Mouse (Mus musculus) embryonic stem cell, embryonic (primary cell): ENCODE results near the gene Fam117a.

Experiments used
- CTCF ChIA-PET, 4 experiments: fragments of 300-600 bp in 2 of 4; fragments of 350-600 bp in 2 of 4; sonication (Branson Sonifier 250); formaldehyde crosslinking; loops; one replicate each; lab custom pipeline; 2022; ENCODE audit warnings: inconsistent platforms in 2 of 4; lab: Charles Lee
- POLR2A ChIA-PET, 4 experiments: fragments of 300-600 bp in 2 of 4; fragments of 350-600 bp in 2 of 4; sonication (Branson Sonifier 250); formaldehyde crosslinking; loops; one replicate each; lab custom pipeline; 2022; ENCODE audit warnings: antibody characterized with exemption in 4 of 4, inconsistent platforms in 1 of 4; lab: Charles Lee

The Fam117a gene

DNA sequence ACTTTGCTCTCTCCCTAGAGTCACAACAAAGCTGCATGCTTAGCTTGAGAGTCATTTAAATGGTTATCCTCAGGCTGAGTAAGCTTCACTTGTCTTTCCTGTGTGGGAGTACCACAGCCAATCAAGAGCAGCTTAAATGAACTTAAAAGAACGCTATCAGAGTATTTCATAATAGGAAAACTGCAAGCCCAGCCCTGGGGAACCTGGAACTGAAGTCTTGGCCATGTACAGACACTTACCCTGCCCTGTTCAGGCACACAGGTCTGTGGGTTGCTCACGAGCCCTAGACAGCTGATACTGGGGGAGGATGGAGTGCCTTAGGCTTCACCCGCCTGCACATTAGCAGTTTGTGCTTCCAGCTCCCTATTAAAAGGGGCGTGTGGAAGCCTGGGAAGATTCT, 6.4 kb downstream of the Fam117a start:
- POLR2A ChIA-PET = interaction anchor here in 3 of 4 experiments (0.5 to 26.1 kb wide), 14 partner anchors 7 to 42 kb away, joined by 3 to 401 read pairs (median 4); partner anchors contain the start of genes Kat7 (in 2 of the 3) and Slc35b1 (in 2 of the 3)

DNA sequence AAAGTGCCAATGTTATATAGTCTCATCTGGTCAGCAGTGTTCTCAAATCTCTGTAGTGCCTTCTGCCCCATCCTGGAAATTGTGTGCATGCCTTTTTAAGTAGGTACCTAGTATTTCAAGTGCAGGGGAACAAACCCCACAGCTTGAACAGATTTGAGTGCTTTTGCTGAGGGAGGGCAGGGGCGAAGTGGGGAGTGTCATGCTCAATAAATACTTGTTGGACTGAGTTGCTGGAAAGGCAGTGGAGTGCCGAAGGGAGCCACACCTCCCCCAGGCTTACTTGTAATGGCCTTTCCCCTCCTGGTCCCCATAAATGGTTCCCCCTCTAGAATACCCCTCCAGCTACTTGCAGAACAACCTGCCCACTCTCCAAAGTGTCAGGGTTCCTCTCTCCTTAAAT, 7.4 kb downstream of the Fam117a start:
- CTCF ChIA-PET = interaction anchor here in 2 of 4 experiments (1.0 to 1.2 kb wide), 3 partner anchors 85 to 177 kb away, joined by 3 to 4 read pairs (median 4); no protein-coding TSS in a partner anchor
- POLR2A ChIA-PET = interaction anchor here in 2 of 4 experiments (1.0 to 26.1 kb wide), 6 partner anchors 8 to 171 kb away, joined by 3 to 401 read pairs (median 6); partner anchors contain the start of gene Kat7 (in 1 of the 2)

More for the DNA sequence above, 6.4 kb downstream of the Fam117a start:
- CTCF ChIA-PET = interaction anchor here in 3 of 4 experiments (0.6 to 1.2 kb wide), 4 partner anchors 84 to 178 kb away, joined by 3 to 5 read pairs (median 4); no protein-coding TSS in a partner anchor

GRCm38 (mm10) chr11:95350289-95350688, 13.5 kb downstream of the Fam117a start:
- ChIA-PET CTCF (interaction anchor here in 3 of 4 experiments (0.6 to 1.2 kb wide), 3 partner anchors 159 to 270 kb away, joined by 3 to 7 read pairs (median 4); no protein-coding TSS in a partner anchor), POLR2A (interaction anchor here (0.7 to 3.5 kb wide), 21 partner anchors 9 to 196 kb away, joined by 3 to 14 read pairs (median 3); partner anchors contain the start of genes Kat7 (in 2 of the 4) and Fam117a (in 1 of the 4))

DNA sequence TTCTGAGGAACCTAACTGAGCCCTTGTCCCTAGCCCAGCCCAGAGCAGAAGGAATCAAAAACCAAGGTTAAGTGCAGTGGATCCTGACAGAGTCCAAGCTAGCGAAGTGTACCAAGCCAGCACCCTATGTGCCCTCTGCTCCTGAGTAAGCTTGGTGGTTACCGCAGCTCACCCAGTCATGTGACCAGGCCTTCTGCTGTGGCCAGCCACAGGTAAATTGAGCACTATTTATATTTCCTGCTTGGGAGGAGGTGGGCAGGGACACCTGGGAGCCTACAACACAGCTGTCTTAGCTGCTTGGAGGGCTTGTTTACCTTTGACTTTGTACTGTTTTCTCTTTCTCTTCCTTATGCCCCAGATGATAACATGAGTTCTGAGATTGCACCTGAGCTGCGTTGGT, 14.1 kb downstream of the Fam117a start:
- ChIA-PET POLR2A (interaction anchor here (0.6 to 3.5 kb wide), 14 partner anchors 9 to 195 kb away, joined by 3 to 14 read pairs (median 4); partner anchors contain the start of genes Kat7 (in 3 of the 4) and Fam117a (in 1 of the 4)), CTCF (interaction anchor here in 3 of 4 experiments (0.6 to 0.7 kb wide), 3 partner anchors 39 to 269 kb away, joined by 3 to 7 read pairs (median 3); no protein-coding TSS in a partner anchor)

DNA sequence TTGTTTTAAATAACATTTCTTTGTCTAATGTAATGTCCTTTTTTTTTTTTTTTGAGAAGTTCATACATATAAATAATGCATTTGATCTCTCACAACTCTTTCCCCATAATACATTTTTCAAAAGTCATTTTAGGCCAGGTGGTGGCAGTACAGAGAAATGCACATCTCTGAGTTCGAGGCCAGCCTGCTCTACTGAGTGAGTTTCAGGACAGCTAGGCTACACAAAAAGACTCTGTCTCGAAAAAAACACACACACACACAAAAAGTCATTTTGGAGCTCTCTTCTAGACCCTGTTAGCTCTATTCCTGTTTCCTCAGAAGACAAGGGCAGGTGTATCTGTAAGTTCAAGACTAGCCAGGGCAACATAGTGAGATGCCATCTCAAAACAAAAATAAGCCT, 15.9 kb downstream of the Fam117a start:
- CTCF ChIA-PET = no interaction called here
- POLR2A ChIA-PET = interaction anchor here in 3 of 4 experiments (0.6 to 3.3 kb wide), 10 partner anchors 9 to 723 kb away, joined by 3 to 12 read pairs (median 4); no protein-coding TSS in a partner anchor

DNA sequence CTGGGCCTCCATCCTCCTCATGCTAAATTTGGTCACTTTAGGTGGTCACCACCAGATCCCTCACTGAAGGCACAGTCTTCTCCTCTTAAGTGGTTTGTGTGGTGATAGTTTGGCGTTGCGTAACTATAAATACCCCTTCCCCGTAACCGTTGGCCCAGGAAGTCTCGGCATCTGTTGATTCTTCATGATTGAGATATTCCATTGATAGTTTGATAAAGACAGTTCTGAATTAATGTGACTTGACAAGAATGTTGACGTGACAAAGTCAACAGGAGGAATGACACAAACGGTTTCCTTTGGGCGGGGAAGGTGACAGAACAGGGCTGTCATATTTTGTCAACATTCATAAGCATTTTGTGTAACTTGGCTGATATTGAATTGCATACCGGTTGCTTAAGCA, 16.4 kb downstream of the Fam117a start:
- ChIA-PET POLR2A (interaction anchor here in 3 of 4 experiments (0.7 to 1.9 kb wide), 4 partner anchors 10 to 723 kb away, joined by 3 to 7 read pairs (median 5); no protein-coding TSS in a partner anchor), CTCF (no interaction called here)

- POLR2A ChIA-PET = interaction anchor here in 3 of 4 experiments (0.5 to 3.1 kb wide), 20 partner anchors 12 to 170 kb away, joined by 3 to 22 read pairs (median 4); partner anchors contain the start of genes Kat7 (in 1 of the 3) and Slc35b1 (in 1 of the 3)
- CTCF ChIA-PET = interaction anchor here in 2 of 4 experiments (1.6 to 1.8 kb wide), 2 partner anchors 96 kb away, joined by 5 read pairs; no protein-coding TSS in a partner anchor
Observed at GRCm38 (mm10) chr11:95354228-95354944, 17.6 kb downstream of the Fam117a start.

DNA sequence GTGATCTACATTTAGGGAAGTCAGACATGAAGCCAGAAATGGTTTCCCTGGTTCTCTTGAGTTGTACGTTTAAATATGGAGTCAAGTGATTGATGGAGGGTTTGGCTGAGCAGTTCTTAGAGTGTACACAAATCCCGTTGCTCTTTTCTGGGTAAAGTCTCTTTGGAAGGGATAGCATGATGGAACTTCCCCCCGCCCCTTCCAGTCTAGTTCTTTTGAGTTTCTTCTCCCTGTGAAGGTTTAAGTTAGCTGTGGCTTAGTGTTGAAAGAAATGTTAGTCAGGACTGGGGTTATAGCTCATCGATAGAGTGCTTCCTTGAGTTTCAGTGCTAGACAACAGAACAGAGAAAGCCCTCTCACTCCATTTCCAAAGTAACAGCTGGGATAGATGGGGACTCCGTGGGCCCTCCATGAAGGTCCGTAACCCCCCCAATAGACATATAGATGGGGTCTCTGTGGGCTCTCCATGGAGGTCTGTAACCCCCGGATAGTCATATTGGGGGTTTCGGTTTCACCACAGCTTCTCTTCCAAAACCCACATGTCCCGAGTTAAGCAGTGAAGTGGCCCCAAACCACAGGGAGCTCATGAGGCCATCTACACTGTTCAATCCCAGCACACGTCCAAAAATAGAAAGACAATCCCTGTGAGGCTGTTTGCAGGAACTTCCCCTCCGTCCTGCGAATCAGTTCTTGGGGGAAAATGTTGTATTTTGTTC, 18.3 kb downstream of the Fam117a start:
- POLR2A ChIA-PET = interaction anchor here in 3 of 4 experiments (0.5 to 3.1 kb wide), 27 partner anchors 10 to 1381 kb away, joined by 3 to 22 read pairs (median 4); partner anchors contain the start of genes Slc35b1 (in 2 of the 3) and Kat7 (in 1 of the 3)
- CTCF ChIA-PET = interaction anchor here in 2 of 4 experiments (0.6 to 1.8 kb wide), 5 partner anchors 8 to 97 kb away, joined by 3 to 5 read pairs (median 5); no protein-coding TSS in a partner anchor

- ChIA-PET CTCF (interaction anchor here in 2 of 4 experiments (0.8 to 1.8 kb wide), 6 partner anchors 9 to 98 kb away, joined by 3 to 5 read pairs (median 4); partner anchors contain the start of gene Slc35b1 (in 1 of the 2)), POLR2A (interaction anchor here in 3 of 4 experiments (0.6 to 3.1 kb wide), 12 partner anchors 11 to 1380 kb away, joined by 3 to 22 read pairs (median 6); partner anchors contain the start of genes Slc35b1 (in 2 of the 3) and Kat7 (in 1 of the 3))
Observed at GRCm38 (mm10) chr11:95355661-95356011, 18.8 kb downstream of the Fam117a start.

DNA sequence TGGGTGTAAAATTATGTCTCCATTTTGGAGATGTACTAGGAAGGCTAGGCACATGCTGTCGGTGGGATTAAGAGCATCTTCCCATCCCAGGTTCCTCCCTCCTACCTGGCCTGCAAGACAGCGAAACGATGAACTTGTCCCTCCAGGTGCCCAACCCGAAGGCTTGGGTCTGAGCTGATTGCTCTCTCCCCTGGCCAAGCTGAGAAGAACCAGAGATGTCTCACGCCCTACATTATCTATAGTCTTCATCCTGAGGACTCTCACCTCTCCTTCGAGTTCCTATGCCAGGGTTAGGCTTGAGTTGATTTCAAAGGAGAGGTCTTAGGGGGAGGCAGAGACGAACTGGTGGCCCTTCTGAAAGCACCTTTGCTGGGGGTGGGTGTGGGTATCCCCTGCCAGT, 19.2 kb downstream of the Fam117a start:
- POLR2A ChIA-PET = interaction anchor here in 3 of 4 experiments (0.7 to 3.1 kb wide), 11 partner anchors 11 to 58 kb away, joined by 3 to 22 read pairs (median 5); partner anchors contain the start of genes Kat7 (in 1 of the 3), Slc35b1 (in 1 of the 3) and Spop (in 1 of the 3)
- CTCF ChIA-PET = interaction anchor here in 2 of 4 experiments (0.5 to 1.8 kb wide), 6 partner anchors 9 to 98 kb away, joined by 3 to 5 read pairs (median 4); partner anchors contain the start of gene Slc35b1 (in 1 of the 2)

DNA sequence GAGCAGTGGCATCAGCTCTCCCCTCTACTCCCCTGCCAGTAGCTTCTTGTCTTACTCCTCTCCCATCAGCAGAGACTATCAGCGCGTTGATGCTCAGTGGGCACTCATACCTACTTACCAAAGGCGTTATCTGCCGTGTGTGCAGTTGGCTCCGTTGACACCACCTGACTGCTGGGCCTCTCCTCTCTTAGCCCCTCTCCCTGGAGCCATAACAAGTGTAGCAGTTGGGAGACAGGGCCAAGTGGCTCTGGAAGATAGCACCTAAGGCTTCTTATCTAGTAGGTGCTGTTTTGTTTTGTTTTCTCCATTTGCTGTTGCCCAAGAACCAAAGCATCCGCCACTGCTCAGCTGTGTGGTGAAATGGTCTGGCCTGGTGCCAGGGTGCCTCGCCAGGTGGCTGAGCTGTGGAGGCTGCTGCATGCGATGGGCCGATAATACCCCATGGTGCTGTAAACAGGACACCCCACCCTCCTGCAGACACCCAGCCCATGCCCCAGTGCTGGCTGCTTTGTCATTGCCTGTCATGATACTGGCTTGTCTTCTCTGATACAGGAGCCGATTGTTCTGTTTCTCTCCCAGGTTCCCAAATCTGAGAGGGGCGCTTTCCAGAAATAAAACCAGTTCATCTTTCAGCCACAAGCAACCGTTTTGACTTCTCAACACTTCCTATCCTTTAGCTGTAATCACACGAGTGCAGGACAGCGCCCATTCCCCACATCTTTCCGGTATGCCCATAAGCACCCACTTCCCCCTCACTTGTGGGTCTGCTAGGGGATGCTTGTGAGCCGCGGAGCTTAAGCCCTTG, 19.9 kb downstream of the Fam117a start:
- ChIA-PET POLR2A (interaction anchor here in 3 of 4 experiments (0.7 to 3.1 kb wide), 11 partner anchors 8 to 58 kb away, joined by 3 to 13 read pairs (median 5); partner anchors contain the start of genes Kat7 (in 2 of the 3), Slc35b1 (in 1 of the 3) and Spop (in 1 of the 3)), CTCF (interaction anchor here in 2 of 4 experiments (0.5 to 1.4 kb wide), 4 partner anchors 10 to 99 kb away, joined by 3 to 5 read pairs (median 4); partner anchors contain the start of gene Slc35b1 (in 1 of the 2))

GRCm38 (mm10) chr11:95358263-95358662, 21.4 kb downstream of the Fam117a start:
- POLR2A ChIA-PET = interaction anchor here in 3 of 4 experiments (0.6 to 2.4 kb wide), 5 partner anchors 12 to 48 kb away, joined by 3 to 8 read pairs (median 3); partner anchors contain the start of gene Kat7 (in 1 of the 3)
- CTCF ChIA-PET = interaction anchor here in 1 of 4 experiments (0.6 kb wide), 1 partner anchor 293 kb away, joined by 3 read pairs; no protein-coding TSS in a partner anchor

GRCm38 (mm10) chr11:95364388-95364787, 27.6 kb downstream of the Fam117a start:
- CTCF ChIA-PET = interaction anchor here in 2 of 4 experiments (0.6 kb wide), 2 partner anchors 168 to 277 kb away, joined by 3 read pairs; no protein-coding TSS in a partner anchor

DNA sequence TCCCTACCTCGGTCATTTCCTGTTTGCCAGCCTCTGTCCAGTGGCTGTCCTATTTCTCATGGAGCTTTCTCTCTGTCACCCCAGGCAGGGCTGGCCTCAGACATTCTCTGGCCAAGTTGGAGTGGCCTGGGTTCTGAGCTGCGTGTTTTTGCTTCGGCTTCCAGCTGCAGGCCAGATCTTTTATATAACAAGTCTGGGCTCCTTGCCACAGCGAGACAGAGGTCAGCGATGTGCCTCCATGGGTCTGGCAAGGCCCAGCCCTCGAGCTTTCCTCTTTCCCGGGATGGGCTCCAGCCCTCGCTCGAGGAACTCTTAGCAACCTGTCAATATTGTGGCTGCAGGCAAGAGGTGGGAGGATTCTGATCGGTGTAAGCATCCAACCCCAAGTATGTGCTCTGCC, 28.8 kb downstream of the Fam117a start:
- ChIA-PET POLR2A (interaction anchor here in 2 of 4 experiments (0.5 to 3.4 kb wide), 10 partner anchors 10 to 752 kb away, joined by 3 to 13 read pairs (median 4); partner anchors contain the start of genes Fam117a (in 1 of the 2), Kat7 (in 1 of the 2) and Slc35b1 (in 1 of the 2)), CTCF (interaction anchor here in 1 of 4 experiments (1.2 to 2.1 kb wide), 3 partner anchors 19 to 156 kb away, joined by 3 to 5 read pairs (median 4); partner anchors contain the start of gene Slc35b1)

More at GRCm38 (mm10) chr11:95364388-95364787, 27.6 kb downstream of the Fam117a start:
- POLR2A ChIA-PET = interaction anchor here in 3 of 4 experiments (0.7 to 0.9 kb wide), 4 partner anchors 14 to 49 kb away, joined by 3 to 4 read pairs (median 3); partner anchors contain the start of gene Slc35b1 (in 1 of the 3)

DNA sequence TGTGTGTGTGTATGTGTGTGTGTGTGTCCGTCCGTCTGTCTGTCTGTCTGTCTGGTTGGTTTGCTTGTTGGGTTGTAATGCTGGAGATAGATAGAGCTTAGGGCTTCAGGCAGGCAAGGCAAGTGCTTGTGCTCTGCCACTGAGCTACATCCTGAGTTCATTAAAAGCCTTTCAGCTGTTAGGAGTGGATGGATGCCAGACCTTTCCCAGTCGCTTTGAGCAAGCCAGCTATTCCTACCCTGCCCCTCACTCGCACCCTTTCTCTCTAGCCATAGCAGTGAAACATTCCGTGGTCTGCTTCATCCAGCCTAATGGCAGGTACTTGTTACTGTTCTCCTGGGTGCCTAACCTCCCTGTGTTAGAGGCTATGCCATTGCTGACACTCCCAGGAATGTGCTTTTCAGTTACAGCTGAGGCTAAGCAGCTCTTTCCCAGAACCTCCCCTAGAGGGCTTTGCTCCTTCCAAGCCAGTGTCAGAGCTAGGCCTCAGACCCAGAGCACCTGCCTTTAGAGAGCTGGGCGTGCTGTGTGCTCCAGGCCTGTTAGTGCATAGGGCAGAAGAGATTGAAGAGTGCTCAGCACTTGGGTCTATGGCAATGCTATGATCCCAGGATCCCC, 29.6 kb downstream of the Fam117a start:
- ChIA-PET POLR2A (interaction anchor here in 3 of 4 experiments (0.6 to 3.4 kb wide), 15 partner anchors 9 to 102 kb away, joined by 3 to 13 read pairs (median 4); partner anchors contain the start of genes Kat7 (in 2 of the 3), Fam117a (in 1 of the 3) and Slc35b1 (in 1 of the 3)), CTCF (interaction anchor here (0.5 to 2.1 kb wide), 8 partner anchors 10 to 1714 kb away, joined by 3 to 5 read pairs (median 4); partner anchors contain the start of gene Slc35b1 (in 1 of the 4))
